Mouse (Mus musculus) hindbrain, postnatal 0 days (tissue): ENCODE data around the gene Lpin1. TPM values are rescaled to one million over a fixed set of nuclear protein-coding genes. Genes with fewer than 3 reads are reported as not detected.

Experiments used
- ATAC-seq: fragments of 200-750 bp; cut with Nextera tagmentation; 2 replicates; pipeline ENCODE4 v1.8.0; 2017; ENCODE audit warnings: mild to moderate bottlenecking, moderate TSS enrichment, moderate library complexity
- DNase-seq: peaks from one replicate; pipeline ENCODE4 v3.0.0-alpha.2; 2015; ENCODE audit warnings: low spot score
- H3K27ac ChIP-seq: fragments of 300-500 bp; sonication (generic); 2 replicates; pipeline ENCODE4 v1.5.1; 2014; ENCODE audit warnings: mild to moderate bottlenecking
- H3K27me3 ChIP-seq: fragments of 300-500 bp; sonication (generic); 2 replicates; pipeline ENCODE4 v1.6.1; 2014; ENCODE audit warnings: low read length, mixed read lengths; ENCODE audit not compliant: insufficient read depth
- H3K36me3 ChIP-seq: fragments of 300-500 bp; sonication (generic); 2 replicates; pipeline ENCODE4 v1.6.1; 2014; ENCODE audit warnings: low read length, mixed read lengths; ENCODE audit not compliant: insufficient read depth
- H3K4me1 ChIP-seq: fragments of 300-500 bp; sonication (generic); 2 replicates; pipeline ENCODE4 v1.6.1; 2014; ENCODE audit warnings: antibody characterized with exemption, low read length, mixed read lengths; ENCODE audit not compliant: insufficient read depth
- H3K4me2 ChIP-seq: fragments of 300-500 bp; sonication (generic); 2 replicates; pipeline ENCODE4 v1.6.1; 2014; ENCODE audit warnings: low read depth, mild to moderate bottlenecking, low read length, moderate library complexity, mixed read lengths
- H3K4me3 ChIP-seq: fragments of 300-500 bp; sonication (generic); 2 replicates; pipeline ENCODE4 v1.5.1; 2014; ENCODE audit warnings: low read length
- H3K9ac ChIP-seq: fragments of 300-500 bp; sonication (generic); replicated peaks from 2 replicates; pipeline ENCODE4 v1.6.1; 2014; ENCODE audit warnings: mild to moderate bottlenecking, low read length, moderate library complexity, mixed read lengths
- H3K9me3 ChIP-seq: fragments of 300-500 bp; sonication (generic); 2 replicates; pipeline ENCODE4 v1.6.1; 2016; ENCODE audit warnings: low read length, mixed read lengths
- CTCF ChIP-seq: IDR thresholded peaks from 2 replicates; pipeline ENCODE4 v1.5.1; 2016; ENCODE audit warnings: antibody characterized with exemption, control low read depth, low read depth
- WGBS: fragments of 180-500 bp; shearing (Covaris S2); extraction: QIAGEN DNeasy Blood & Tissue Kit; methylation state at CpG from one replicate; pipeline ENCODE4 v1.1.7; 2014; 5-methylcytosine and 5-hydroxymethylcytosine counted together
- polyA plus RNA-seq: library from polyadenylated mRNA; unstranded; fragments of >200 nt; fragmentation: Nextera tagmentation; extraction: Ambion mirVana; gene quantifications from 2 replicates; pipeline ENCODE4 v1.2.1, GENCODE M21; 2015
- total RNA-seq: library from RNA; depleted of rRNA; stranded (reverse); fragments of >200 nt; gene quantifications from 2 replicates; pipeline ENCODE4 v1.2.3, GENCODE M21; 2014

Lpin1 gene
- total and polyA plus RNA-seq, 2 experiments from 2014 or later = 9.4 to 21.9 TPM

DNA sequence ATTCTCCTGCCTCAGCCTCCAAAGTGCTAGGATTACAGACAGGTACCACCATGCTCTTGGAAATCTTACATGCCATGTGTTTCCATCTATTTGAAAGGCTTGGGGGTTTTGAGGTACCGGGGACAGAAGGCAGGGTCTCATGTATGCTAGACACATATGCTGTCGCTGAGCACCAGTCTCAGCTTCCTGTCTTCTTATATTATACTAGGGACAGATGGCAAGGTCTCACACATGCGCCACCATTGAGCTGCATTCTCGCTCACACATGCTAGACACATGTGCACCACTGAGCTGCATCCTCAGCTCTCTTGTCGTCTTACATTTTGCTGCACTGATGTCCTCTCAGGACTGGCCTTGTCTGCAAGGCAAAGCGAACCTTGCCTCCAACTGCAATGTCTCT is 8.7 kb upstream of the Lpin1 start:
- no peak for TF ChIP-seq CTCF
- ATAC-seq = peak; percentile 22
- Histone ChIP-seq H3K36me3 (no peaks in the 10 kb centered on the region), H3K4me1 (peaks cover 11% of the 10 kb centered on the region; the same call in 1 of the 2 replicates), H3K27me3 (no peaks in the 10 kb centered on the region), H3K27ac (peak overlapping the region; percentile 26; the same call in 1 of the 2 replicates), H3K9me3 (no peaks in the 10 kb centered on the region), H3K4me3 (no peak overlapping the region), H3K4me2 (no peak overlapping the region), H3K9ac (no peak overlapping the region)
- DNase-seq = no peak
- 52% methylated on average over 6 of the region's 6 CpGs for WGBS

DNA sequence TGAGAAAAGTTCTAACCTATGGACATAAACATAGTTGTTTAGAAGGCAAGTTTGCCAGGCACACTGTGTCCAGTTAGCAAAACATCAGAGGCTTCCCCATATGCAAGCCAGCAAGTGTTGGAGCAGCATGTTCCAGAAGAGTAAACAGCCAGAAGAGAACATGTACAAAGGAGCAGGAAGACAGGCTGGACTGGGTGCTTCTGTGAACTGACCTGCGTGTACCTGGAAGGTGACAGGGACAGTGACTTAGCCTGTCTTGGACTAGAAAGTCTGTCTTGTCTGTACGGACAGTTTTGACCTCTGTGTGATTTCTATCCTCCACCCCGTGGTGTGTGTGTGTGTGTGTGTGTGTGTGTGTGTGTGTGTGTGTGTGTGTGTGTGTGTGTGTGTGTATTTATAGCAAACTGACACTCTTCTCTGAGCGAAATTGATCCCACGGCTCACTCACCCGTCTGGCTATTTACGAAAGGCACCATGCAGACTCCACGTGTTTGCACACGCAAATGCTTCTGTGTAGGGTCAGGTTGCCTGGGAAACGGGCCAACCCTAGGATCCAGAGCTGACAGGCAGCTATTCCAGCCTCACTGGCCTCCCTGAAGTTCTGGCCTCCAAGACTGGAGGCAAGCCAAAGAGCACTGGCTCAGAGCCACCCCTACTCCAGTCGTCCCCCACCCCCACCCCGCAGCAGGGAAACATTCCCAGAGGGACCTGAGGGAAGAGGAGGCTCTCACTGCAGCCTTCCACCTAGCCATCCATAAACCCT is 7.9 kb upstream of the Lpin1 start:
- Histone ChIP-seq H3K27me3 (no peaks in the 10 kb centered on the region), H3K27ac (peak overlapping the region; percentile 26; the same call in 1 of the 2 replicates), H3K9me3 (no peaks in the 10 kb centered on the region), H3K9ac (no peak overlapping the region), H3K4me3 (no peak overlapping the region), H3K36me3 (no peaks in the 10 kb centered on the region), H3K4me1 (peaks cover 11% of the 10 kb centered on the region; the same call in 1 of the 2 replicates), H3K4me2 (no peak overlapping the region)
- WGBS = 10% methylated on average over 12 of the region's 12 CpGs
- no peak for TF ChIP-seq CTCF
- DNase-seq = peak; percentile 85
- ATAC-seq = peak; percentile 88

DNA sequence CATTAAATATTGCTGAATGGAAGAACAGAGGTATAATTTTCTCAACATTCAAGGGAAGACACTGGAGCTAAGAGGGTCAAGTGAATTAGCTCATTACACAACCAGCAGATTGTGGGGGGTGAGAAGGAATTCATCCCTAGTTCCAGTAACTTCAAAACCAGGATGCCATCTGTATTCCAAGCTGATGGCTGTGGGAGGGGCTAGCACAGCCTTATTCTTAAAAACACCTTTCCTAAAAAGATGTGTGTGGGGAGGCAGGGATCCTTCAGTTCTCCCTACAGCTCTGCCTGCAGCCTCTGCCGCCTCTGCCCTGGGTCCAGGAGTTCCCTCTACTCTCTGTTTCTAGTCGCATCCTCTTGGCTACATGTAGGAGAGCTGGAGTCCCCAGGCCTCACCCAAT is 5.0 kb upstream of the Lpin1 start:
- TF ChIP-seq CTCF = no peak
- Histone ChIP-seq H3K27me3 (no peaks in the 10 kb centered on the region), H3K9me3 (no peaks in the 10 kb centered on the region), H3K4me2 (no peak overlapping the region), H3K4me3 (no peak overlapping the region), H3K36me3 (no peaks in the 10 kb centered on the region), H3K27ac (no peak overlapping the region), H3K4me1 (peaks cover 11% of the 10 kb centered on the region; the same call in 1 of the 2 replicates), H3K9ac (no peak overlapping the region)
- 83% methylated on average over 2 of the region's 2 CpGs for WGBS
- ATAC-seq = no peak
- no peak for DNase-seq

DNA sequence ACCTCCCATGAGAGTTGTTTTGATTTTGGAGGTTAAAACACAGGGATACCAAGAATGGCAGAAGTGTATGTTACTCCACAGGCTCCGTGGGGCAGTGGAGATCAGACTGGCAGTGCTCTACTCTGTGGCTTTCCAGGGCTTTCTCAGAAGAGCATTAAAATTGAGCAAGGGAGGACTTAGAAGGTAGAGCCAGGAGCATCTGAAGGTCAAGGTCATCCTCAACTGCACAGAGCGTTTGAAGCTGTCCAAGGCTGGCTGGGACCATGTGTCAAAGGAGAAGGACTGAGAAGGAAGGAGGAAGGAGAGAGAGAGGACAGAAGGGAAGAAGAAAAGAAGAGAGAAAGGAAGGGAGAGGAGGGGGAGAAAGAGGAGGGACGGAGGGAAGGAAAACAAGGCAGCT is 3.8 kb upstream of the Lpin1 start:
- no peak overlapping the region for H3K27ac ChIP-seq
- no peaks in the 10 kb centered on the region for H3K36me3 ChIP-seq
- H3K9me3 ChIP-seq = no peaks in the 10 kb centered on the region
- no peak overlapping the region for H3K9ac ChIP-seq
- H3K4me2 ChIP-seq = no peak overlapping the region
- WGBS = 66% methylated on average over 3 of the region's 3 CpGs
- no peak for TF ChIP-seq CTCF
- peaks cover 5% of the 10 kb centered on the region; the same call in 1 of the 2 replicates for H3K4me1 ChIP-seq
- no peak for ATAC-seq
- no peak for DNase-seq
- no peak overlapping the region for H3K4me3 ChIP-seq
- H3K27me3 ChIP-seq = no peaks in the 10 kb centered on the region

DNA sequence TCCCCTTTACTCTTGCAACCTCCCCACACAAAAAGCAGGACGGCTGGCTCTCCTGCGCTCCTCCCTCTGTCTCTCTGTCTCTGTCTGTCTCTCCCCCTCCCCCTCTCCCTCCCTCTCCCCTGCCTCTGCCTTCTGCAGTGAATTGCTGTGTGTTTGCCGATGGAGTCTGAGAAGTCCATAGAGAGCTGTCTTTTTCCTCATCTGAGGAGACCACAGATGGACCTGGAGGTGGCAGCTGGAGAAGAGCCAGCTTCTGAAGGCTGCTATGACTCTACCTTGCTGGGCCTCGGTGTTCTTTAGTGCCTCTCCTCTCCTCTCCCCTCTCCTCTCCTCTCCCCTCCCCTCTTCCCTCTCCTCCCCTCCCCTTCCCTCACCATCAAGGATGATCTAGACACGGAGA is 5.1 kb downstream of the Lpin1 start:
- Histone ChIP-seq H3K4me3 (no peak overlapping the region), H3K36me3 (no peaks in the 10 kb centered on the region), H3K27me3 (no peaks in the 10 kb centered on the region), H3K9ac (no peak overlapping the region), H3K4me1 (no peaks in the 10 kb centered on the region), H3K4me2 (no peak overlapping the region), H3K9me3 (no peaks in the 10 kb centered on the region), H3K27ac (no peak overlapping the region)
- ATAC-seq = no peak
- DNase-seq = no peak
- TF ChIP-seq CTCF = no peak
- WGBS = 72% methylated on average over 5 of the region's 5 CpGs

DNA sequence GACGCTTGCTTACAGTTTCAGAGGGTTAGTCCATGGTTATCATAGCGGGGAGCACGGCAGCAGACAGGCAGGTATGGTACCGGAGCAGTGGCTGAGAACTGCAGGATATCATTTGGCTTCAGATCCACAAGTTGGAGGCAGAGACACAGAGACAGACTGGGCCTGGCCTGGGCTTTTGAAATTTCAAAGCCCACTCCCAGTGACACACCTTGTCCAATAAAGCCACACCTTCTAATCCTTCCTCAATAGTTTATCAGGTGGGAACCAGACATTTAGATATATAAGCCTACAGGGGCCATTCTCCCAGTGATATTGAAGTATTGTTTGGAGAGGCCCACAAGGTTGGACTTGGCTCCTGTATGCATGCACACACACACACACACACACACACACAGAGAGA is 8.5 kb downstream of the Lpin1 start:
- Histone ChIP-seq H3K36me3 (no peaks in the 10 kb centered on the region), H3K27ac (no peak overlapping the region), H3K4me3 (no peak overlapping the region), H3K27me3 (no peaks in the 10 kb centered on the region), H3K4me2 (no peak overlapping the region), H3K9me3 (no peaks in the 10 kb centered on the region), H3K9ac (no peak overlapping the region), H3K4me1 (no peaks in the 10 kb centered on the region)
- no peak for TF ChIP-seq CTCF
- no peak for DNase-seq
- ATAC-seq = no peak
- WGBS = 90% methylated on average over 4 of the region's 4 CpGs

DNA sequence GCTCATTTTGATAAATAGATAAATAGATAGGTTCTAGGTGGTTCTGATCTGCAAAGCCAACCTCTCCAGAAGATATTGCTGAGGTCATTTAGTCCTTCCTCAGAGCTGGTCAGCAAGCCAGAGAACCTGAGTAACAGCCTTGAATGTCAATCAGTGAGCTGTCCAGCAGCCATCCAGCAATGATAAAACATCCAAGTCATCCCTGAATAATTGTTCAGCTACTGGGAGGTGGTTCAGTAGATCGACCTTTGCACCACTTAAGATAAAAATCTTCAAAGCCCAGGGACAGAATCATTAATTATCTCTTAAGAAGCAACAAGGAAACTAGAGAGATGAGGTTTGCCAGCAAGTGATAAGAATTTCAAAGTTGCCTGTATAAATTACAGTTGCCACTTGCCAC is 10.4 kb downstream of the Lpin1 start:
- H3K4me3 ChIP-seq = no peak overlapping the region

More for the DNA sequence above, 10.4 kb downstream of the Lpin1 start:
- WGBS = 76% methylated on average over 1 of the region's 1 CpGs
- H3K36me3 ChIP-seq = no peaks in the 10 kb centered on the region
- no peak overlapping the region for H3K9ac ChIP-seq
- no peak for TF ChIP-seq CTCF
- no peak overlapping the region for H3K4me2 ChIP-seq
- no peaks in the 10 kb centered on the region for H3K4me1 ChIP-seq
- no peak overlapping the region for H3K27ac ChIP-seq
- DNase-seq (no peak), ATAC-seq (no peak)
- no peaks in the 10 kb centered on the region for H3K9me3 ChIP-seq
- no peaks in the 10 kb centered on the region for H3K27me3 ChIP-seq
